Mouse (Mus musculus) thymus, adult 2 months (tissue): ENCODE data around the gene Pigv. TPM values are rescaled to one million over a fixed set of nuclear protein-coding genes. Genes with fewer than 3 reads are reported as not detected.

Experiments
- DNase-seq: peaks from one replicate; pipeline ENCODE4 v3.0.0; 2021
- H3K27ac ChIP-seq: fragments of 200-500 bp; 2 replicates; pipeline ENCODE4 v1.5.1; 2012; ENCODE audit warnings: low read length, control low read depth; ENCODE audit not compliant: control insufficient read depth, insufficient read depth
- H3K27me3 ChIP-seq: fragments of 200-500 bp; 2 replicates; pipeline ENCODE4 v1.6.1; 2012; ENCODE audit warnings: mild to moderate bottlenecking, low read length, moderate library complexity, mixed read lengths; ENCODE audit not compliant: control insufficient read depth, insufficient read depth
- H3K36me3 ChIP-seq: fragments of 200-500 bp; 2 replicates; pipeline ENCODE4 v1.6.1; 2012; ENCODE audit warnings: mild to moderate bottlenecking, low read length, moderate library complexity; ENCODE audit not compliant: control insufficient read depth, insufficient read depth
- H3K4me1 ChIP-seq: fragments of 200-500 bp; replicated peaks from 2 replicates; pipeline ENCODE4 v1.6.1; 2012; ENCODE audit warnings: low read length; ENCODE audit not compliant: control insufficient read depth, insufficient read depth
- H3K4me3 ChIP-seq: fragments of 200-500 bp; 2 replicates; pipeline ENCODE4 v1.5.1; 2012; ENCODE audit warnings: mild to moderate bottlenecking, low read length, control low read depth, moderate library complexity; ENCODE audit not compliant: control insufficient read depth, insufficient read depth
- CTCF ChIP-seq: fragments of 200-500 bp; IDR thresholded peaks from 2 replicates; pipeline ENCODE4 v1.5.1; 2012; ENCODE audit warnings: mild to moderate bottlenecking, control low read depth, low read length, moderate library complexity, borderline replicate concordance; ENCODE audit not compliant: control insufficient read depth, poor library complexity, insufficient read depth; ENCODE audit errors: extremely low read depth
- POLR2A ChIP-seq: fragments of 200-500 bp; IDR thresholded peaks from 2 replicates; pipeline ENCODE4 v1.6.1; 2012; ENCODE audit warnings: mild to moderate bottlenecking, low read length, control low read depth, moderate library complexity; ENCODE audit not compliant: control insufficient read depth, poor library complexity, insufficient read depth; ENCODE audit errors: extremely low read depth
- WGBS: fragments of 180-500 bp; shearing (Covaris S2); methylation state at CpG from one replicate; pipeline ENCODE4 v1.1.7; 2018; 5-methylcytosine and 5-hydroxymethylcytosine counted together
- polyA plus RNA-seq: library from polyadenylated mRNA; depleted of rRNA; stranded (reverse); fragments of >200 nt; gene quantifications from 2 replicates; pipeline ENCODE4 v1.2.3, GENCODE M21; 2012

Gene Pigv
- polyA plus RNA-seq, 1 experiment = 24.8 TPM

DNA sequence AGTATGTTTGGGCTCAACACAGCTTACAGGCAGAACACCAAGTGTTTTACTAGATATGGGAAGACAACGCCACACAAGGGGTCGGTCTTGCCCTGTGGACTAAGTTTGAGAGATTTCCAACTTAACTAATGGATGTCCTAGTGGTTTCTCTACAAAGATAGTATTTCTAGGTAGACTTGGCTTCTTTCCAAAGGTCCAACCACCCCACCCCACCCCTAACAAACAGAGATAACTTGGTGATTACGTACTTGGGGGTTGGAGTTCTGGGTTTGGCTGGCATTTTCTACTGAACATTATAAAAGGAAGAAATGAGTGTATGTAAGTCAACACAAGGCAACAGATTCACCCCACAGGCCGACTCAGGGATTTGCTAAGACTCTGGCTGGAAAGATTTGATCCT is 32.6 kb upstream of the Pigv start:
- no peak for DNase-seq
- Histone ChIP-seq H3K4me1 (peaks cover 31% of the 10 kb centered on the region), H3K36me3 (peaks cover 37% of the 10 kb centered on the region), H3K27me3 (no peaks in the 10 kb centered on the region), H3K4me3 (no peak overlapping the region), H3K27ac (no peak overlapping the region)
- WGBS = 88% methylated on average over 4 of the region's 4 CpGs
- TF ChIP-seq POLR2A = no peak
- no peak for TF ChIP-seq CTCF

DNA sequence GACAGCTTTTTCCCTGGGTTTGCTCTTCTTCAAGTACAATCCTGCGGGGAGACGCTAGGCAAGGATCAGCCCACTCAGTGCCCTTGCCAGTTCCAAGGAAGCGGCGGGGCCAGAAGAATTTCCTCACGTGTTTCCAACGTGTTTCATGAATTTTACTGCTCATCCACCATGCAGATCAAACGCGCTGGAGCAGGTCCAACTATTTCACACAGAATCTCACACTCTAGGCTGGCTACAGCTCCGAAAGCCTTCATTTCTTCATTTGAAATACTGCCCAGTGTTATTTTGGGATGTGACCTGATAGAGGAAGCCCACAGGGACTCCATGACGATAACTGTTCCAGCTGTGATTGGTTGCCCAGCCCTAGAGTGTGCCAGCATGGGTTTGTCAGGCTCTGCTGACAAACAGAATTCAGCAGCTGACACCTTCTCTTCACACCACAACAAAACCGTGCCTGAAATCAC is 28.5 kb upstream of the Pigv start:
- DNase-seq = no peak
- H3K27ac ChIP-seq = no peak overlapping the region

DNA sequence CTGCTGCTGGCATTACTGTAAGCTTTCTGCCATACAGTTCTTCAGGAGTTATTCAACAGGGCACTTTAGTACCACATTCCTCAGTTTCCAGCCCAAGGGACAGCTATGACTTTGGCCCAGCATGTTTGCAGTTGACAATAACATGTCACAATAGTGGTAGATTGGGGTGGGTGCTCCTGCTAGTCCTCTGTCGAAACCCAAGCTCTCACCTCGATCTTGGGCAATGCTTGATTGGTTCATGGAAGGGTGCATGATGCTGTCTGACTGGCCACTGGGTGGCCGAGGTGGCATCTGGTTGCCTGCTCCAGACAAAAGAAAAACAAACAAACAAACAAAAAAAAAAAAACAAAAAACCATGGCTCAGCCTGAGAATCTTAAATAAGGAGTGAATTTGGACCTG is 22.9 kb upstream of the Pigv start:
- 86% methylated on average over 3 of the region's 3 CpGs for WGBS
- Histone ChIP-seq H3K4me3 (no peak overlapping the region), H3K27ac (no peak overlapping the region), H3K27me3 (no peaks in the 10 kb centered on the region), H3K36me3 (peaks cover 80% of the 10 kb centered on the region), H3K4me1 (no peaks in the 10 kb centered on the region)
- TF ChIP-seq CTCF = no peak
- no peak for TF ChIP-seq POLR2A
- DNase-seq = no peak

More for the DNA sequence above, 28.5 kb upstream of the Pigv start:
- Histone ChIP-seq H3K27me3 (no peaks in the 10 kb centered on the region), H3K4me3 (no peak overlapping the region), H3K4me1 (peaks cover 9% of the 10 kb centered on the region), H3K36me3 (peaks cover 59% of the 10 kb centered on the region)
- TF ChIP-seq POLR2A (no peak), CTCF (no peak)
- WGBS = 83% methylated on average over 11 of the region's 11 CpGs

DNA sequence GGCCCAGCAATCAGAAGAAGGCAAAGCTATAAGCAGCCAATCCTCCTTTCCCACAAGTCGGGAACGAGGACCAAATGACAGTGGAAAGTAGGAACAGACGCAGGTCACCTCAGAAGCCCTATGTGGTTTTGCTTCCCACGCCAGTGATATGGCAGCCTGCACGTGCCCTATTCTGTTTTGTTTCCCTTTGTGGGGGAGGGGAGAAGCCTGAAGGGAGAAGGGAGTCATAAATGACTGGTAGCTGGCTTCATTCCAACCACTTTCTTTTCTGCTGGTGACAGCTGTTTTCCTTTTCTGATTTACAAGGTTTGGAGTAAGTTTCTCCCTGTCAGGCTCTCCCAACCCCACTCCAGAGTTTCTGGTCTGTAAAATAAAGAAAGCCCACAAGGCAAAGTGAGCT is 17.8 kb upstream of the Pigv start:
- no peak overlapping the region for H3K27ac ChIP-seq
- no peak for DNase-seq
- H3K36me3 ChIP-seq = peaks cover 100% of the 10 kb centered on the region
- TF ChIP-seq POLR2A (no peak), CTCF (no peak)
- 37% methylated on average over 5 of the region's 5 CpGs for WGBS
- no peaks in the 10 kb centered on the region for H3K4me1 ChIP-seq
- H3K27me3 ChIP-seq = no peaks in the 10 kb centered on the region
- no peak overlapping the region for H3K4me3 ChIP-seq

DNA sequence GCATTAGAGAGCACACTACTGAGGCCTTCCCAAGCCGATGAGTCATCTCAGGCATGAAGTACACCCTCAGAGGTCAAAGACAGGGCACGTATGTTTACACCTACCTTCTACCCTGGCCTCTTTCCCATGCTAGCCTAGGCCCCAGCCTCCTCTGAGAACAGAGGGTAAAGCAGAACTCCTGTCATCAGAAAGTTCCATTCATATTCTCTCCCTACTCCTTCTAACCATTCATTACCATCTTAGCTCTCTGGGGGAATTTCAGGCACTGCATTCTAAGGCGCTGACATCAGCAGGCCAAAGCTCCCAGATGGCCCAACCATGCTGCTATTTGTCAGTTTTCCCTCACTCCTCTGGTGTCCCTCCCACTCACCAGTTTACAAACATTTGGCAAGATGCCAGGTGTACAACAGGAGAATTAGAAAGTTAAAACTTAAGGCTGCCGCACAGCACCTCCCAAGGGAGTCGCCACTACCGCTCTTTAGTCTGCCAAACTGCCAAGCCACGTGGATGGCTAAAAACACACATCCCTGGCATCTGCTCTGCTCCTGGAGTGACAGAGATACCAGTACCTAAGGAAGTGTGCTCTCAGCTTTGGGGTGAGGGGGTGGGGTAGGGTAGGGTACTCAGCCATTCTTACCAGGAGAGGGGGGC is 16.1 kb upstream of the Pigv start:
- no peaks in the 10 kb centered on the region for H3K4me1 ChIP-seq
- no peak for DNase-seq
- no peak for TF ChIP-seq POLR2A
- TF ChIP-seq CTCF = no peak
- no peak overlapping the region for H3K27ac ChIP-seq
- 90% methylated on average over 7 of the region's 7 CpGs for WGBS
- peaks cover 100% of the 10 kb centered on the region for H3K36me3 ChIP-seq
- no peak overlapping the region for H3K4me3 ChIP-seq
- no peaks in the 10 kb centered on the region for H3K27me3 ChIP-seq

DNA sequence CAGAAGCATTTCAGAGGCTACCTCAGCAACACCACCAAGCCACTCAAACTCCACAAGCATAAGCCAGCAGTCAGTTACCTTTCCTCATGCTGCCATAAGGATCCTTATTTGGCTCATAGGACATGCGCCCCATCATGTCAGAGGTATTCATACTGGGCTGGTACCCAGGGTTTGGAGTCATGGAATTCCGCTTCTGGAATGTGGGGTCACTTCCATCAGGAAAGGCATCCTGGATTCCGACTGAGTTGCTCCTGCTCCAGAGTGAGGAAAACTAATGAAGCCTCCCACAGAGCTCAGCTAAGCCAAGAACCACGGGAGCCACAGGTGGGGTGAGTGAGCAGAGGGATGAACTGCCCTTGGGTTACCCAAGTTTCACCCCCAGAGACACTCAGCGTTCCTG is 14.7 kb upstream of the Pigv start:
- Histone ChIP-seq H3K27ac (no peak overlapping the region), H3K4me1 (no peaks in the 10 kb centered on the region), H3K4me3 (no peak overlapping the region), H3K36me3 (peaks cover 97% of the 10 kb centered on the region), H3K27me3 (no peaks in the 10 kb centered on the region)
- WGBS = 96% methylated on average over 5 of the region's 5 CpGs
- DNase-seq = no peak
- TF ChIP-seq CTCF = no peak
- TF ChIP-seq POLR2A = no peak

DNA sequence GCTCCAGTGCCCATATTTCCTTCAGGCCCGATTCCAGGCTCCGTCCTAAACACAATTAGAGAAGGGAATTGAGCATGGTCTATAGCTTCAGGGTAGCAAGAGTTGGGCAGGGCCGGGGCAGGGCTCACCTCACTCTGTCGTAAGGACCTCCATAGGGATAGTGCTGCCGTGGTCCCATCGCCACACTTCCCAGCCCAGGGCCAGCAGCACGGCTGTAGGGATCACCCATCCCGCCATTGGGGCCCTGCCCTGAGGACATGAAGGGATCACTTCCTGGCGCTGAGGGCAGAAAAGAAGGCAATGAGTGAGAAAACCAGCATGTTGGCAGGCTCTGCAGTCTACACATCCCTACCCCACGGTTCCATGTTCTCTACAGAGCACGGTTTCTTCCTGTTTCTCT is 14.1 kb upstream of the Pigv start:
- no peak for TF ChIP-seq POLR2A
- TF ChIP-seq CTCF = no peak
- DNase-seq = no peak
- no peaks in the 10 kb centered on the region for H3K4me1 ChIP-seq
- H3K27me3 ChIP-seq = no peaks in the 10 kb centered on the region
- peaks cover 97% of the 10 kb centered on the region for H3K36me3 ChIP-seq
- WGBS = 95% methylated on average over 11 of the region's 11 CpGs
- H3K4me3 ChIP-seq = no peak overlapping the region
- no peak overlapping the region for H3K27ac ChIP-seq
